Mouse (Mus musculus) midbrain, embryonic 13.5 days (tissue): Measurements from ENCODE around the gene Gm17387. TPM values are rescaled to one million over a fixed set of nuclear protein-coding genes. Genes with fewer than 3 reads are reported as not detected.
"Not testable (repeated sequence)": the region's sequence is repeated elsewhere in the genome, so short reads cannot be mapped to it uniquely, and the experiment has no call there.

Experiments used
- ATAC-seq: fragments of 200-750 bp; cut with Nextera tagmentation; 2 replicates; pipeline ENCODE4 v1.8.0; 2017; ENCODE audit warnings: mild to moderate bottlenecking, moderate TSS enrichment, moderate library complexity
- H3K27ac ChIP-seq: fragments of 300-500 bp; sonication (generic); 2 replicates; pipeline ENCODE4 v1.5.1; 2015; ENCODE audit warnings: inconsistent platforms, mild to moderate bottlenecking, moderate library complexity
- H3K27me3 ChIP-seq: fragments of 300-500 bp; sonication (generic); 2 replicates; pipeline ENCODE4 v1.6.1; 2015; ENCODE audit warnings: mild to moderate bottlenecking, inconsistent platforms
- H3K36me3 ChIP-seq: fragments of 300-500 bp; sonication (generic); 2 replicates; pipeline ENCODE4 v1.6.1; 2015; ENCODE audit warnings: mild to moderate bottlenecking, inconsistent platforms
- H3K4me1 ChIP-seq: fragments of 300-500 bp; sonication (generic); replicated peaks from 2 replicates; pipeline ENCODE4 v1.6.1; 2015; ENCODE audit warnings: inconsistent platforms
- H3K4me2 ChIP-seq: fragments of 300-500 bp; sonication (generic); replicated peaks from 2 replicates; pipeline ENCODE4 v1.6.1; 2015; ENCODE audit warnings: moderate library complexity, mild to moderate bottlenecking, inconsistent platforms
- H3K4me3 ChIP-seq: fragments of 300-500 bp; sonication (generic); replicated peaks from 2 replicates; pipeline ENCODE4 v1.5.1; 2015; ENCODE audit warnings: mild to moderate bottlenecking, inconsistent platforms
- H3K9ac ChIP-seq: fragments of 300-500 bp; sonication (generic); replicated peaks from 2 replicates; pipeline ENCODE4 v1.6.1; 2015; ENCODE audit warnings: mild to moderate bottlenecking, inconsistent platforms
- H3K9me3 ChIP-seq: fragments of 300-500 bp; sonication (generic); 2 replicates; pipeline ENCODE4 v1.6.1; 2016; ENCODE audit warnings: mild to moderate bottlenecking, inconsistent platforms
- WGBS: fragments of 180-500 bp; shearing (Covaris S2); methylation state at CpG from one replicate; pipeline ENCODE4 v1.1.7; 2015; 5-methylcytosine and 5-hydroxymethylcytosine counted together
- polyA plus RNA-seq: library from polyadenylated mRNA; unstranded; fragments of >200 nt; fragmentation: Nextera tagmentation; extraction: Ambion mirVana; gene quantifications from 2 replicates; pipeline ENCODE4 v1.2.1, GENCODE M21; 2015

Gm17387 gene
- polyA plus RNA-seq, 1 experiment from 2014 or later, result not detected

DNA sequence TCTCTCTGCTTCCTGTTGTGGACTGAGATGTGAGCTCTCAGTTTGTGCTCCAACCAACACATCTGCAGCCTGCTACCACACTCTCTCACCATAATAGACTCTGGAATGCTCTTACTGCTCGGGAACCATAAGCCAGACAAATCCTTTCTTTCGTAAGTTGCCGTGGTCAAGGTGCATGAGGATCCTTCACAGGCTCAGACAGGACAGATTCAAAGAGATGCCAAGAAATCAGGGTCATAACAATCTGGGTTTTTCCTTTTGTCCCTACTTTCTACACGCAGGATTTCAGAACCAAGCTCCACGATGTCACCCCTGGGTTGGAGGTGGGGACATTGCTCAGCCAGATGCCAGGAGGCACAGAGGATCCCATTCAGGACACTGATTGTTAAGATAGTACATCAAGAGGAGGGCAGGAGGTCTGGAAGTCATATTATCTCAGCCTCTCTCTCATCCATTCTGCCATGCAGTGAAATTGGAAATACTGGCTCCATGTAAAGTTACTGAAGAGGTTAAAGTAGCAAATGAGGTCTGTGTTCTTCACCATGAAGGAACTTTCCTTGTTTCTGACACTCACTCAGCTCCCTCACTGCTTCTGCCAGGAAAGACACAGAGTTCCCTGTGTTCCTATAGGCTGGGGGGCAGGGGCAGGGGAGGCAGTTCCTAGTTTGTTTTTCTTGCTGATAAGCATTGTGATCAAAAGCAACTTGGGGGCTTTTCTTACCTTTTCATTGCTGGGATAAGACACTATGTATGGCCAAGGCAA is 25.5 kb upstream of the Gm17387 start:
- Histone ChIP-seq H3K4me3 (no peak overlapping the region), H3K9ac (no peak overlapping the region), H3K27me3 (no peaks in the 10 kb centered on the region), H3K9me3 (no peaks in the 10 kb centered on the region), H3K4me1 (0 out of 2 replicates have a peak, but pooled peaks cover 1% of the 10 kb centered on the region), H3K4me2 (no peak overlapping the region), H3K27ac (no peak overlapping the region), H3K36me3 (no peaks in the 10 kb centered on the region)
- 87% methylated on average over 5 of the region's 5 CpGs for WGBS
- ATAC-seq, result no peak

DNA sequence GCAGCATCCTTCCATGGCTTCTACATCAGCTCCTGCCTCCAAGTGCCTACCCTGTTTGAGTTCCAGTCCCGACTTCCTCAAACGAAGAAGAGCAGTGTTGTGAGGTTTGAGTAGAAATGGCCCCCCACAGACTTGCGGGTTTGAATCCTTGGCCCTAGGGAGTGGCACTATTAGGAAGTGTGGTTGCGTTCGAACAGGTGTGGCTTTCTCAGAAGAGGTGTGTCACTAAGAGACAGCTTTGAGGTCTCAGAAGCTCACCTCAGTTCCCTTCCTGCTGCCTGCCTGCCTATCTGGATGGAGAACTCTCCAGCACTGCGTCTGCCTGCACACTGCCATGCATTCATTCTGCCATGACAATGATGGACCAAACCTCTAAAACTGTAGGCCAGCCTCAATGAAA is 22.5 kb upstream of the Gm17387 start:
- H3K27ac ChIP-seq, result no peak overlapping the region
- no peaks in the 10 kb centered on the region for H3K9me3 ChIP-seq
- peaks cover 8% of the 10 kb centered on the region; the same call in 1 of the 2 replicates for H3K4me1 ChIP-seq
- no peak overlapping the region for H3K4me2 ChIP-seq
- H3K9ac ChIP-seq, result no peak overlapping the region
- no peaks in the 10 kb centered on the region for H3K27me3 ChIP-seq
- H3K36me3 ChIP-seq, result no peaks in the 10 kb centered on the region
- 95% methylated on average over 6 of the region's 6 CpGs for WGBS
- no peak overlapping the region for H3K4me3 ChIP-seq
- no peak for ATAC-seq

DNA sequence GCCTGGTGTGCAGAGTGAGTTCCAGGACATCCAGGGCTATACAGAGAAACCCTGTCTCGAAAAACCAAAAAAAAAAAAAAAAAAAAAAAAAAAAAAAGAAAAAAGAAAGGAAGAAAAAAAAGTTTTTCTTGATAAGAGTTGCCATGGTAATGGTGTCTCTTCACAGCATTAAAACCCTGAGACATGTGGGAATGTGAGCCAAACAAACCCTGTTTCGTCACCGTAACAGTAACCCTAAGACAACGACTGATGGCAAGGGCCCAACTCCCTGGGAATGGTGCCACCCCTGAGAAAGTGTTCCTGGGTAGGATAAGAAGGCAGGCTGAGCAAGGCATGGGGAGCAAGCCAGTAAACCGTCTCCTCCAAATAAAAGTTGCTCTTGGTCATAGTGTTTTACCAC is 22.0 kb upstream of the Gm17387 start:
- no peak overlapping the region for H3K9ac ChIP-seq
- no peak for ATAC-seq
- WGBS, result 86% methylated on average over 5 of the region's 5 CpGs

DNA sequence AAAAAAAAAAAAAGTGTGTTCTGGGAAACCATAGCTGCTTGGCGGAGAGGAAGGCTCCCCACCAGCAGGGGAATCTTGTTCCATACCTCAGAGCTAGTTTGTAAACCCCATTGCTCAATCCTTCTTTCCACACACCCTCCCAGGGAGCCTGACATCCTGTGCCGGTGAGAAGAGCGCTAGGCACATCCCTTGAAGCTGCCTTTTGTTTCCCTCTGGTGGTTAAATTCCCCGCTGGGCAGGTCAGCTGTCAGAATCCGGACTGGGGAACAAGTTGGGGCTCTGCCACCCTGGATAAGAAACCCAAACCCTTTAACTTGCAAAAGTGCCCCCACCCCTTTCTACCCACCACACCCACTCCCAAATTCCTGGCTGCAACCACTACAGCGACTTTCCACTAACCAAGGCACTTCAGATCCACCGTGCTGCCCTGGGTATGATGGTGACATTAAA is 20.6 kb upstream of the Gm17387 start:
- no peak overlapping the region for H3K9ac ChIP-seq
- no peaks in the 10 kb centered on the region for H3K9me3 ChIP-seq
- no peaks in the 10 kb centered on the region for H3K27me3 ChIP-seq
- peaks cover 8% of the 10 kb centered on the region; the same call in 1 of the 2 replicates for H3K4me1 ChIP-seq
- no peak overlapping the region for H3K4me3 ChIP-seq
- no peaks in the 10 kb centered on the region for H3K36me3 ChIP-seq
- no peak overlapping the region for H3K27ac ChIP-seq
- 0 out of 2 replicates have a peak overlapping the region, but pooled peaks have one; percentile 25 for H3K4me2 ChIP-seq
- WGBS, result 4% methylated on average over 7 of the region's 7 CpGs
- no peak for ATAC-seq

More for the DNA sequence above, 22.0 kb upstream of the Gm17387 start:
- no peak overlapping the region for H3K4me3 ChIP-seq
- no peak overlapping the region for H3K4me2 ChIP-seq
- H3K27me3 ChIP-seq, result no peaks in the 10 kb centered on the region
- H3K27ac ChIP-seq, result no peak overlapping the region
- H3K36me3 ChIP-seq, result no peaks in the 10 kb centered on the region
- H3K4me1 ChIP-seq, result peaks cover 8% of the 10 kb centered on the region; the same call in 1 of the 2 replicates
- H3K9me3 ChIP-seq, result no peaks in the 10 kb centered on the region

DNA sequence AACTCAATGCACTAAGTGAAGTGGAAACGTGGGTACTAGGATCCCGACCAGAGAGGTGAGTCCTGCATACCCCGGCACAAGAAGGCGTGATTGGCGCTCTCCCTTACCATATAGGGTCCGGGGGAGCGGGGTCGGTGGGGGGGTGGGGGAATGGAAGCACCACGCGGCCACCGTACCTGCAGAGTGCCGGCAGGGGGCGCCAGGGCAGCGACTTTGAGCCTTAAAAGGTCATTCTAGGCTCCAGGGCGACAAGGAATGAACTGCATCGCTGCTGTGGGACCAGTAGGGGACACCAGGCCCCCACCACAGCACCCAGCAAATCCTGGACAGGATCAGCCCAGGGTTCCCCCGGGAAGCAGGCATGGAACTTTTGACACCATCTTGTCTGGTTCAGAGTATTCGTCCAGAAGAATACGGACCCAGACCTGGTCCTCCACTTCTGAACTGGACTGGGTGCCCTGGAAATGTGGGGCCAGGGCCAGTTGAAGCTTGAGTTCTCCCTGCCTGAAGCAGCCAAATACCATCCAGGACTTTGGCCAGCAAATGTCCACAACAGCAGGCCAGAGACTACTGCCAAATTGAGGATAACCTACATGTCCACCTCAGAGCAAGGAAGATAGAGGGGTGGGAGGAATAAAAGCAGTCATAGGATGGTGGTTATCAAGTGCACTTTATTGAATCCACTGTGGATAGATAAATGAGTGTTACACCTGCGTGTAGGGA is 19.8 kb upstream of the Gm17387 start:
- no peak for ATAC-seq
- no peaks in the 10 kb centered on the region for H3K36me3 ChIP-seq
- peak overlapping the region; percentile 25; the same call in 1 of the 2 replicates for H3K4me2 ChIP-seq
- no peaks in the 10 kb centered on the region for H3K9me3 ChIP-seq
- no peak overlapping the region for H3K9ac ChIP-seq
- no peaks in the 10 kb centered on the region for H3K27me3 ChIP-seq
- no peak overlapping the region for H3K4me3 ChIP-seq
- H3K4me1 ChIP-seq, result peaks cover 8% of the 10 kb centered on the region; the same call in 1 of the 2 replicates
- WGBS, result 9% methylated on average over 20 of the region's 20 CpGs
- no peak overlapping the region for H3K27ac ChIP-seq

DNA sequence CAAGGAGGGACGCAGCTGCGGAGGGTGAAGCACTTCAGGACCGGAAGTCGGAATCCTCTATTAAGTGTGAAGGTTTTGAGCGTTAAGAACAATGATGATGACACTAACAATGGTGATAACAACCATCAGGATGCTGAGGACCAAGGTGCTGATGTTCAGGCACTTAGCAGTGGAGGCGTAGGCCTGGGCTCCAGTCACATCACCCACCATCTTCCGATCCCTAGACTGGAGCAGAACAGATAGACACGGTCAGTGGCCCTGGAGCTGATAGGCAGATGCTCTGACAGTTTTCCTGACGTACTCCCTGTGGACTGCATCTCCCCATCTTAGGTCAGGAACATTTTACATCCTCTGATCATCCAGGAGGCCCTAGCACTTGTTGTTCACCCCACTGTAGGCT is 19.3 kb upstream of the Gm17387 start:
- H3K4me2 ChIP-seq, result no peak overlapping the region
- H3K4me1 ChIP-seq, result peaks cover 8% of the 10 kb centered on the region; the same call in 1 of the 2 replicates
- no peaks in the 10 kb centered on the region for H3K36me3 ChIP-seq
- H3K9me3 ChIP-seq, result no peaks in the 10 kb centered on the region
- H3K27me3 ChIP-seq, result no peaks in the 10 kb centered on the region
- H3K4me3 ChIP-seq, result no peak overlapping the region
- no peak overlapping the region for H3K9ac ChIP-seq
- WGBS, result 92% methylated on average over 9 of the region's 9 CpGs
- ATAC-seq, result no peak
- no peak overlapping the region for H3K27ac ChIP-seq

DNA sequence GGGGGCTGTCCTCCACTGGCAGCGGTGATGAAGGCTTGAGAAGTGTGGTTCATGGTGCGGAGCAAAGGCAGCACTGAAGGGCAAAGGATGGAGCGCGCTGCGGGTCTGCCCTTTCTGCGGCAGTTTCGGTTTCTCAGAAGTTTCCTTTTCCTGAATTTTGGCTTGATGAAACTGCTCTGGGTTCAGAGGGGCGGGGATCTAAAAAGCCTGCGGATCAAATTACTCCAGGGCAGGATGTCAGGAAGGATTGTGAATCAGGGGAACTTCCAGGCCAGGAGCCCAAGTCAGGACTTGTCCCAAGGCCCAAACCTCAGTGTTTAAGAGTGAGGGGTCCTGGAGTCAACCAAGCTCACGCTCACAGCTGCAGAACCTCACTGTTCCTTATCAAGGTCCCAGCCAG is 18.3 kb upstream of the Gm17387 start, which contains the start of gene Ifitm3:
Gene Ifitm3 (minus strand): TSS at position 178 of the 400 bp plus-strand sequence.
- Histone ChIP-seq H3K4me3 (no peak within 1 kb of the TSS), H3K4me2 (peak within 1 kb of the TSS; percentile 3), H3K36me3 (no peaks in the 10 kb centered on the region), H3K27ac (no peak within 1 kb of the TSS), H3K4me1 (peaks cover 8% of the 10 kb centered on the region; the same call in 1 of the 2 replicates), H3K9ac (0 out of 2 replicates have a peak within 1 kb of the TSS, but pooled peaks have one; percentile 5), H3K9me3 (no peaks in the 10 kb centered on the region), H3K27me3 (no peaks in the 10 kb centered on the region)
- no peak for ATAC-seq
- WGBS, result 52% methylated on average over 10 of the region's 10 CpGs

DNA sequence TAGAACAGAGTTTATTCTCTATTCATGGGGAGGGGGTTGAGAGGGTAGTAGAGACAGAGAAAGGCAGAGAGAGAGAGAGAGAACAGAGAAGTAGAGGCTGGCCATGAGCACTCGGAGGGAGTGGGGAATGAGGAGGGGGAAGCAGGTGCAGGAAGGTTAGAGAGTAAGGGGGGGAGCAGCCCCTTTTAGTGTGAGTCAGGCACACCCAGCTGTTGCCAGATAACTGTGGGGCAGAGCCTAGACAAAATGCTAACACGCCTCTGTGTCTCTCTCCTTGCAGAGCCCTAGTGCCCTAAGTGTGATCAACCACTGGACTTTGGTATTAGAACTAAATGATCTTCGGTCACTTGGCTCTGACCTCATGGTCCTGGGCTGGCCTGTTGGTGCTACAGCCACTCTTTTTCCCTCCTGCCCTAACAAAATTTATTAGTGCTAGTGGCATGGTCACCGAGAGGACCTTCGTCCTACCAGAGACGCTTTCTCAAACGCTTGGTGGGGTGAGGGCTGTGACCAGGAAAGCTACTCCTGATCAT is 17.6 kb upstream of the Gm17387 start:
- no peak overlapping the region for H3K4me2 ChIP-seq
- 86% methylated on average over 7 of the region's 7 CpGs for WGBS
- ATAC-seq, result no peak

DNA sequence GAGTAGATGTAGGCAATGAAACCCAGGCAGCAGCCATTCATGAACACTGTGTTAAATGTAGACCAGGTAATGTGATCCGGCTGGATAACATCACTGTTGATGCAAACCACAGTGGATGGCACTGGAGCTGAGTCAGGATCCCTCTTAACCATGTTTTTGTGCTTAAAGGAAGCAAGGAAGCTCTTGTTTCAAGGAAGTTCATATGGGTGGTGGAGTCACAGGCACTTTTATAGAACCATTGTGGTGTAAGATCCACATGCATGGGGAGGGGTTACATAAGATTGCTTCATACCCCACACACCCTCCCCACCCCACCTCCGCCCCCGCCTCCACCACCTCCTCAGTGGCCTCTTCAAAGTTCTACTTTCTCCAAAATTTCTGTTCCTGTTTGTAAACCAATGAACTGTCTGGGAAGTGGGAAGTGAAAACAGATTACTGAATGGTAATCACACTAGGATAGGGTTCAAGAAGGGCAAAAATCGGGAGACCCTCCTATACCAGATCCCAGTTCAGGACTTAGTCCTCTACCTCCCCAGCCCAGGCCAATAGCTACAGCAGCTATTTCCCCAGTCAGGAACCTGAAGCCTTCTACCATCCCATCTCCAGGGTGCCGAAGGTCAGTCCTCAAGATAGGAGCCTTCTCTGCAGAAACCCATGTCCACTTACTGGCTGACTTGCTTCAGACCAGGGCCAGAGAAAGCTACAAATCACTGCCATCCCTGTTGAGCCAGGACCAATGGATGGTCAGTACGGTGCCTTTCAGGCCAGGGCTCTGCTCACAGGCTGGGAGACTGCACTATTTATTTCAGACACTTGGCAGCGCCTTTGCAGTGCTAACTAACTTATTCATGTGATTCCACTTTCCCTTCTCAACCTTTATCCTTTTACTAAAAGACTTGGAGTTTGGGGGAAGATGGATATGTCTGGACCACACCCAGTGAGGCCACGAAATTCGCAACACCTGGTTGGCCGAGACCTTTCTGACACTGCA is 11.9 kb upstream of the Gm17387 start:
- 90% methylated on average over 10 of the region's 10 CpGs for WGBS
- no peak overlapping the region for H3K27ac ChIP-seq
- H3K9ac ChIP-seq, result no peak overlapping the region
- no peaks in the 10 kb centered on the region for H3K9me3 ChIP-seq
- H3K36me3 ChIP-seq, result no peaks in the 10 kb centered on the region
- no peak overlapping the region for H3K4me2 ChIP-seq
- no peaks in the 10 kb centered on the region for H3K4me1 ChIP-seq
- H3K4me3 ChIP-seq, result no peak overlapping the region
- no peaks in the 10 kb centered on the region for H3K27me3 ChIP-seq
- ATAC-seq, result no peak

More for the DNA sequence above, 17.6 kb upstream of the Gm17387 start:
- H3K36me3 ChIP-seq, result no peaks in the 10 kb centered on the region
- H3K4me1 ChIP-seq, result peaks cover 8% of the 10 kb centered on the region; the same call in 1 of the 2 replicates
- H3K9ac ChIP-seq, result no peak overlapping the region
- H3K27ac ChIP-seq, result no peak overlapping the region
- no peaks in the 10 kb centered on the region for H3K27me3 ChIP-seq
- no peaks in the 10 kb centered on the region for H3K9me3 ChIP-seq
- H3K4me3 ChIP-seq, result no peak overlapping the region

DNA sequence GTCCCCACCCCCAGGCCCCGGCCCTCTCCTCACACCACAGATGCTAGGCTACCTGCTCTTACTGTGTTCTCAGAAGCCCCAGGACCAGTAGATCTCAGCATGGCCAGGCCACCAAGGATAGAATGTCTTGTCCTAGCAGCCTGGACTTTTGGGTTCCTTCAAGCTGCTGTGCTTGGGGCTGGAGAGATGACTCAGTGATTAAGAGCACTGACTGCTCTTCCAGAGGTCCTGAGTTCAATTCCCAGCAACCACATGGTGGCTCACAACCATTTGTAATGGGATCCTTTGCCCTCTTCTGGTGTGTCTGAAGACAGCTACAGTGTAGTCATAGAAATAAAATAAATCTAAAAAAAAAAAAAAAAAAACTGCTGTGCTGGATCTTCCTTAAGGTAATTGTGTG is 11.1 kb upstream of the Gm17387 start, which contains the start of gene Ifitm6:
Gene Ifitm6 (minus strand): TSS at position 101 of the 400 bp plus-strand sequence.
- not testable (repeated sequence) for H3K4me2 ChIP-seq, H3K27ac ChIP-seq, H3K4me1 ChIP-seq, H3K27me3 ChIP-seq, H3K36me3 ChIP-seq, H3K9me3 ChIP-seq, H3K9ac ChIP-seq, ATAC-seq, H3K4me3 ChIP-seq
- WGBS, result 84% methylated on average over 1 of the region's 1 CpGs

DNA sequence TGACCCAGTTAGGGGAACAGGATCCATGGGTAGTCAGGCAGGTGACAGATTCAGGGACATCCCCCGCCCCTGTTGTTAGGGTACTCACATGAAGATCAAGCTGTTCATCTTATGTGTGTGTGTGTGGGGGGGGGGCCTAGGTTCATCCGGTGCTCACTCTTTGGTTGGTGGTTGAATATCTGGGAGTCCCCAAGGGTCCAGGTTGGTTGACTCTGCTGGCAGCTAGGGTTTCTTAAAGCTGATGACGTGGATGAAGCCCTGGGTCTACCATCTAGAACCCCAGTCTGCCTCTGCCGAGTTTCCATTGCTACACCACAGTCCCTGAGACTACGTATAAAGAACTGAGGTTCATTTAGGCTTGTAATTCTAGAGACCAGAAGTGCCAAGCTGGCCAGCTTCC is 9.9 kb upstream of the Gm17387 start:
- Histone ChIP-seq H3K4me2 (no peak overlapping the region), H3K9me3 (no peaks in the 10 kb centered on the region), H3K9ac (no peak overlapping the region), H3K4me1 (no peaks in the 10 kb centered on the region), H3K4me3 (no peak overlapping the region), H3K27ac (no peak overlapping the region), H3K36me3 (no peaks in the 10 kb centered on the region), H3K27me3 (no peaks in the 10 kb centered on the region)
- WGBS, result 88% methylated on average over 5 of the region's 5 CpGs
- no peak for ATAC-seq
